Mouse (Mus musculus): ENCODE measurements at regions not wholly inside any gene's neighbourhood (a gene's known extent, or its start where the extent isn't known, plus 50 kb on each side); places are given as distances from the start of the nearest gene placed in this dataset.
A peak's percentile ranks its signal among the peaks of the same experiment; 100 is the strongest.

GRCm38 (mm10) chr9:46737446-46737845 lies 261.1 kb upstream of the Gm4791 start:
- DNase-seq (ENCODE audit: low read depth), result no peak

GRCm38 (mm10) chr9:46736232-46736631 lies 262.3 kb upstream of the Gm4791 start:
- DNase-seq (ENCODE audit: low read depth), result no peak

- peak; percentile 5 for DNase-seq (ENCODE audit: low read depth)
Observed at GRCm38 (mm10) chr9:46735664-46736067, 262.9 kb upstream of the Gm4791 start.

GRCm38 (mm10) chr9:46728465-46728864 lies 270.1 kb upstream of the Gm4791 start:
- DNase-seq (ENCODE audit: low read depth), result no peak

GRCm38 (mm10) chr9:46724231-46724630 lies 274.3 kb upstream of the Gm4791 start:
- no peak for DNase-seq (ENCODE audit: low read depth)

GRCm38 (mm10) chr9:46713415-46713814 lies 285.1 kb upstream of the Gm4791 start:
- DNase-seq (ENCODE audit: low read depth), result no peak

GRCm38 (mm10) chr9:46704151-46704905 lies 294.2 kb upstream of the Gm4791 start:
- DNase-seq (ENCODE audit: low read depth), result no peak

- no peak for DNase-seq (ENCODE audit: low read depth)
Observed at GRCm38 (mm10) chr9:46703674-46704073, 294.9 kb upstream of the Gm4791 start.

GRCm38 (mm10) chr9:46702901-46703636 lies 295.5 kb upstream of the Gm4791 start:
- DNase-seq (ENCODE audit: low read depth), result no peak

GRCm38 (mm10) chr9:46702053-46702900 lies 296.3 kb upstream of the Gm4791 start:
- DNase-seq (ENCODE audit: low read depth), result no peak

- DNase-seq (ENCODE audit: low read depth), result no peak
Observed at GRCm38 (mm10) chr9:46696171-46696570, 302.4 kb upstream of the Gm4791 start.

- DNase-seq (ENCODE audit: low read depth), result no peak
Observed at GRCm38 (mm10) chr9:46689331-46689730, 309.2 kb upstream of the Gm4791 start.

- no peak for DNase-seq (ENCODE audit: low read depth)
Observed at GRCm38 (mm10) chr9:46684113-46684850, 314.3 kb upstream of the Gm4791 start.

- DNase-seq (ENCODE audit: low read depth), result no peak
Observed at GRCm38 (mm10) chr9:46672050-46672449, 326.5 kb upstream of the Gm4791 start.

GRCm38 (mm10) chr9:46654422-46654821 lies 334.6 kb upstream of the 4931429L15Rik start:
- DNase-seq (ENCODE audit: low read depth), result no peak

GRCm38 (mm10) chr9:46647238-46647922 lies 327.6 kb upstream of the 4931429L15Rik start:
- DNase-seq (ENCODE audit: low read depth), result no peak

GRCm38 (mm10) chr9:46645469-46645884 lies 325.7 kb upstream of the 4931429L15Rik start:
- no peak for DNase-seq (ENCODE audit: low read depth)

- no peak for DNase-seq (ENCODE audit: low read depth)
Observed at GRCm38 (mm10) chr9:46643551-46643950, 323.8 kb upstream of the 4931429L15Rik start.

- DNase-seq (ENCODE audit: low read depth), result no peak
Observed at GRCm38 (mm10) chr9:46642696-46643095, 322.9 kb upstream of the 4931429L15Rik start.

- no peak for DNase-seq (ENCODE audit: low read depth)
Observed at GRCm38 (mm10) chr9:46636261-46637010, 316.6 kb upstream of the 4931429L15Rik start.

Measured in fibroblast of lung, adult 2 months (primary cell).